27 mouse cellular contexts compared by ENCODE assay signal in the genomic region with DNA sequence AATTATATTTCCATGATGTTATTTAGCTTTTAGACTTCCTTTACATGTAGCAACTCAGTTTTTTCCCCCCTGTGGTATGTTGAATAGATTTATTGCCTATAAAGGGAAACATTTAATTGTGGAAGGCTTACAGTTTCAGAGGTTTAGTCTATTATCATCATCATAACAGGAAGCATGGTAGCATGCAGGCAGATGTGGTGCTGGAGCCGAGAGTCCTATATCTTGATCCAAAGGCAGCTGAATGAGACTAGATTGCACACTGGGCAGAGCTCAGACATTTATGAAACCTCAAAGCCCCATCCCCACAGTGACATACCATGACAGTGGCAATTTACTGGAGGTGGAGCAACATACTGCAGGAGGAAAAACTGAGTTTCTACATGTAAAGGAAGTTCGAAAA. TPM values are rescaled to one million over a fixed set of nuclear protein-coding genes. Genes with fewer than 3 reads are reported as not detected.
A peak's percentile ranks its signal among the peaks of the same experiment; 100 is the strongest.
DNase-seq lines count a peak whose midpoint lies in the region; ATAC-seq and TF ChIP-seq lines count a peak whose summit lies in the region.
"Had no signal": no experiment of that assay in that cellular context is flagged by ENCODE, and none has a peak within 500 bp of the region (broad histone marks: within the 10 kb centered on the region; RNA-seq: fewer than 3 reads in every experiment).

No protein-coding gene starts in this region.

- H3K27me3 ChIP-seq in thymus, adult 2 months (ENCODE audit: control insufficient read depth, insufficient read depth, low read length), result no peaks in the 10 kb centered on the region
- H3K27me3 ChIP-seq: embryonic facial prominence, embryonic 12.5 days; embryonic facial prominence, embryonic 15.5 days; heart, embryonic 13.5 days; hindbrain, embryonic 12.5 days; hindbrain, embryonic 15.5 days; intestine, embryonic 15.5 days; Patski had no signal

- TF ChIP-seq CTCF in thymus, adult 2 months (IDR thresholded peaks at IDR 0.05; ENCODE audit: borderline replicate concordance, control insufficient read depth, extremely low read depth, insufficient read depth, low read length, poor library complexity), result no peak

- peaks cover 26% of the 10 kb centered on the region for H3K4me1 ChIP-seq in thymus, adult 2 months (replicated peaks; ENCODE audit: control insufficient read depth, insufficient read depth, low read length)
- H3K4me1 ChIP-seq: hindbrain, embryonic 15.5 days; intestine, embryonic 15.5 days had no signal

- DNase-seq in thymus, adult 2 months, result no peak
- no peak for DNase-seq in thymus, postnatal 25 days
- no peak for DNase-seq in heart, adult 9 months (ENCODE audit: low spot score in 2 of 2)
- no peak for DNase-seq in kidney, postnatal 36 days
- no peak for DNase-seq in spleen, postnatal 36 days (ENCODE audit: low spot score in 2 of 2)
- DNase-seq in heart, postnatal 36 days, result no peak
- DNase-seq: adrenal gland, adult 2 months; adrenal gland, postnatal 14 days; cerebellum, adult 18-20 months; cerebellum, adult 9-10 months; cerebellum, postnatal 14 days; forebrain, postnatal 0 days; gastrocnemius, adult 2 months; gastrocnemius, postnatal 14 days; heart, adult 18-20 months; heart, postnatal 14 days had no signal

- intact Hi-C loops in heart, postnatal 36 days (cut with DNase I), result no loop called here

- 25% methylated on average over 2 of the region's 2 CpGs for WGBS in thymus, adult 2 months

- peaks cover 9% of the 10 kb centered on the region; the same call in 1 of the 2 replicates for H3K36me3 ChIP-seq in thymus, adult 2 months (ENCODE audit: control insufficient read depth, insufficient read depth, low read length)
- H3K36me3 ChIP-seq: embryonic facial prominence, embryonic 12.5 days; embryonic facial prominence, embryonic 15.5 days; heart, embryonic 10.5 days; heart, embryonic 13.5 days; hindbrain, embryonic 12.5 days; hindbrain, embryonic 15.5 days; intestine, embryonic 15.5 days had no signal

- 0 out of 2 replicates have a peak overlapping the region, but pooled peaks have one; percentile 13 for H3K27ac ChIP-seq in thymus, adult 2 months (ENCODE audit: control insufficient read depth, insufficient read depth, low read length)
- H3K27ac ChIP-seq: embryonic facial prominence, embryonic 12.5 days; embryonic facial prominence, embryonic 15.5 days; gastrocnemius, adult 2 months; heart, embryonic 10.5 days; heart, embryonic 13.5 days; hindbrain, embryonic 12.5 days; hindbrain, embryonic 15.5 days; intestine, embryonic 15.5 days had no signal

- no peak for TF ChIP-seq POLR2A in thymus, adult 2 months (IDR thresholded peaks at IDR 0.05; ENCODE audit: control insufficient read depth, extremely low read depth, insufficient read depth, low read length, poor library complexity)

- no peak overlapping the region for H3K4me3 ChIP-seq in thymus, adult 2 months (ENCODE audit: control insufficient read depth, insufficient read depth, low read length)
- H3K4me3 ChIP-seq: embryonic facial prominence, embryonic 12.5 days; embryonic facial prominence, embryonic 15.5 days; gastrocnemius, adult 2 months; heart, embryonic 10.5 days; heart, embryonic 13.5 days; hindbrain, embryonic 12.5 days; hindbrain, embryonic 15.5 days; intestine, embryonic 15.5 days had no signal

- ATAC-seq in activated CD4-positive, CD25-positive, alpha-beta regulatory T cell, adult 4 months, result peak; percentile 20
- 0 out of 2 replicates have a peak, but pooled peaks have one; percentile 15 for ATAC-seq in granulocyte monocyte progenitor cell, adult 5-6 weeks (replicated peaks; ENCODE audit: poor library complexity, severe bottlenecking)
- ATAC-seq: forebrain, embryonic 14.5 days; forebrain, postnatal 0 days; intestine, embryonic 15.5 days; Patski had no signal

RNA-seq across cellular contexts. Expression of a gene that starts 28.5 kb away (rescaled TPM):
- polyA plus RNA-seq in thymus, adult 2 months (2012; rRNA removed), result 43.5 and 49.7 TPM in 2 replicates
- 10 to 100 TPM; 36.7 to 43.0 TPM for polyA plus RNA-seq in activated CD4-positive, CD25-positive, alpha-beta regulatory T cell, adult 4 months (2017; shearing (Covaris generic))
- 10.5 and 13.8 TPM in 2 replicates for total RNA-seq in granulocyte monocyte progenitor cell, adult 5-6 weeks (2014; fragmentation: Nextera tagmentation)
- total RNA-seq in granulocyte monocyte progenitor cell, adult 5-6 weeks (2017), result 7.6 and 11.1 TPM in 2 replicates
- 1 to 10 TPM; 2.2 to 2.8 TPM for total RNA-seq in heart, postnatal 36 days (2021)
